Mouse (Mus musculus) forebrain, embryonic 16.5 days (tissue): ENCODE results near the gene Rap1a. TPM values are rescaled to one million over a fixed set of nuclear protein-coding genes. Genes with fewer than 3 reads are reported as not detected.

Experiments
- ATAC-seq: fragments of 200-750 bp; cut with Nextera tagmentation; 2 replicates; pipeline ENCODE4 v1.8.0; 2017; ENCODE audit warnings: mild to moderate bottlenecking, moderate library complexity
- H3K27ac ChIP-seq: fragments of 300-500 bp; sonication (generic); 2 replicates; pipeline ENCODE4 v1.5.1; 2014; ENCODE audit warnings: low read length, control low read depth
- H3K27me3 ChIP-seq: fragments of 300-500 bp; sonication (generic); replicated peaks from 2 replicates; pipeline ENCODE4 v1.6.1; 2014; ENCODE audit warnings: low read length; ENCODE audit not compliant: control insufficient read depth, insufficient read depth
- H3K36me3 ChIP-seq: fragments of 300-500 bp; sonication (generic); 2 replicates; pipeline ENCODE4 v1.6.1; 2014; ENCODE audit not compliant: control insufficient read depth, insufficient read depth
- H3K4me1 ChIP-seq: fragments of 300-500 bp; sonication (generic); replicated peaks from 2 replicates; pipeline ENCODE4 v1.6.1; 2014; ENCODE audit warnings: low read length; ENCODE audit not compliant: control insufficient read depth, insufficient read depth
- H3K4me2 ChIP-seq: fragments of 300-500 bp; sonication (generic); 2 replicates; pipeline ENCODE4 v1.6.1; 2014; ENCODE audit warnings: mild to moderate bottlenecking, low read length, control low read depth
- H3K4me3 ChIP-seq: fragments of 300-500 bp; sonication (generic); replicated peaks from 2 replicates; pipeline ENCODE4 v1.5.1; 2014; ENCODE audit warnings: mild to moderate bottlenecking, low read length, control low read depth
- H3K9ac ChIP-seq: fragments of 300-500 bp; sonication (generic); replicated peaks from 2 replicates; pipeline ENCODE4 v1.6.1; 2014; ENCODE audit warnings: low read depth, low read length, control low read depth
- H3K9me3 ChIP-seq: fragments of 300-500 bp; sonication (generic); 2 replicates; pipeline ENCODE4 v1.6.1; 2016; ENCODE audit warnings: low read length; ENCODE audit not compliant: control insufficient read depth
- WGBS: fragments of 180-500 bp; shearing (Covaris S2); extraction: QIAGEN DNeasy Blood & Tissue Kit; methylation state at CpG from one replicate; pipeline ENCODE4 v1.1.7; 2014; 5-methylcytosine and 5-hydroxymethylcytosine counted together
- polyA plus RNA-seq: library from polyadenylated mRNA; unstranded; fragments of >200 nt; fragmentation: Nextera tagmentation; extraction: Ambion mirVana; gene quantifications from 2 replicates; pipeline ENCODE4 v1.2.1, GENCODE M21; 2015

Rap1a gene
- polyA plus RNA-seq, 1 experiment from 2014 or later: 67.7 TPM

- Histone ChIP-seq H3K27me3 (no peaks in the 10 kb centered on the region), H3K27ac (no peak overlapping the region), H3K4me2 (no peak overlapping the region), H3K4me3 (no peak overlapping the region), H3K36me3 (no peaks in the 10 kb centered on the region), H3K4me1 (no peaks in the 10 kb centered on the region), H3K9me3 (no peaks in the 10 kb centered on the region), H3K9ac (no peak overlapping the region)
- no peak for ATAC-seq
- WGBS: 77% methylated on average over 6 of the region's 6 CpGs
Measured at GRCm38 (mm10) chr3:105757323-105758083, 43.6 kb downstream of the Rap1a start.

- Histone ChIP-seq H3K9ac (no peak overlapping the region), H3K36me3 (no peaks in the 10 kb centered on the region), H3K27me3 (no peaks in the 10 kb centered on the region), H3K9me3 (no peaks in the 10 kb centered on the region), H3K27ac (no peak overlapping the region), H3K4me2 (no peak overlapping the region), H3K4me1 (no peaks in the 10 kb centered on the region), H3K4me3 (no peak overlapping the region)
- no peak for ATAC-seq
- 57% methylated on average over 2 of the region's 2 CpGs for whole genome bisulfite sequencing
Measured at GRCm38 (mm10) chr3:105756505-105756904, 44.6 kb downstream of the Rap1a start.

GRCm38 (mm10) chr3:105755123-105755522 lies 46.0 kb downstream of the Rap1a start:
- no peaks in the 10 kb centered on the region for H3K9me3 ChIP-seq
- no peak overlapping the region for H3K9ac ChIP-seq
- no peaks in the 10 kb centered on the region for H3K4me1 ChIP-seq
- 97% methylated on average over 9 of the region's 9 CpGs for WGBS
- H3K27me3 ChIP-seq: no peaks in the 10 kb centered on the region
- no peak overlapping the region for H3K27ac ChIP-seq
- H3K36me3 ChIP-seq: no peaks in the 10 kb centered on the region
- ATAC-seq: no peak
- no peak overlapping the region for H3K4me3 ChIP-seq
- H3K4me2 ChIP-seq: no peak overlapping the region

- H3K4me3 ChIP-seq: no peak overlapping the region
- H3K9ac ChIP-seq: no peak overlapping the region
- H3K36me3 ChIP-seq: no peaks in the 10 kb centered on the region
- H3K9me3 ChIP-seq: no peaks in the 10 kb centered on the region
- WGBS: 77% methylated on average over 3 of the region's 3 CpGs
- no peak overlapping the region for H3K4me2 ChIP-seq
- H3K27me3 ChIP-seq: no peaks in the 10 kb centered on the region
- no peak for ATAC-seq
- H3K4me1 ChIP-seq: no peaks in the 10 kb centered on the region
- no peak overlapping the region for H3K27ac ChIP-seq
Measured at GRCm38 (mm10) chr3:105754184-105754583, 47.0 kb downstream of the Rap1a start.

- Histone ChIP-seq H3K27me3 (no peaks in the 10 kb centered on the region), H3K9me3 (no peaks in the 10 kb centered on the region), H3K36me3 (no peaks in the 10 kb centered on the region), H3K9ac (no peak overlapping the region), H3K4me1 (no peaks in the 10 kb centered on the region), H3K4me2 (no peak overlapping the region), H3K27ac (no peak overlapping the region), H3K4me3 (no peak overlapping the region)
- ATAC-seq: no peak
- 90% methylated on average over 2 of the region's 2 CpGs for WGBS
Measured at GRCm38 (mm10) chr3:105750810-105751209, 50.3 kb downstream of the Rap1a start.

- 85% methylated on average over 2 of the region's 2 CpGs for WGBS
- no peaks in the 10 kb centered on the region for H3K36me3 ChIP-seq
- no peak overlapping the region for H3K4me3 ChIP-seq
- no peaks in the 10 kb centered on the region for H3K27me3 ChIP-seq
- ATAC-seq: no peak
- H3K9me3 ChIP-seq: no peaks in the 10 kb centered on the region
- H3K27ac ChIP-seq: no peak overlapping the region
- no peaks in the 10 kb centered on the region for H3K4me1 ChIP-seq
- no peak overlapping the region for H3K4me2 ChIP-seq
- H3K9ac ChIP-seq: no peak overlapping the region
Measured at GRCm38 (mm10) chr3:105746542-105746941, 54.6 kb downstream of the Rap1a start.

GRCm38 (mm10) chr3:105737666-105738065 lies 63.5 kb downstream of the Rap1a start:
- no peak for ATAC-seq
- peaks cover 5% of the 10 kb centered on the region; the same call in 1 of the 2 replicates for H3K36me3 ChIP-seq
- no peaks in the 10 kb centered on the region for H3K9me3 ChIP-seq
- no peak overlapping the region for H3K4me3 ChIP-seq
- no peak overlapping the region for H3K9ac ChIP-seq
- no peaks in the 10 kb centered on the region for H3K27me3 ChIP-seq
- no peaks in the 10 kb centered on the region for H3K4me1 ChIP-seq
- WGBS: 93% methylated on average over 3 of the region's 3 CpGs
- no peak overlapping the region for H3K27ac ChIP-seq
- H3K4me2 ChIP-seq: no peak overlapping the region

GRCm38 (mm10) chr3:105737070-105737469 lies 64.1 kb downstream of the Rap1a start:
- no peak overlapping the region for H3K27ac ChIP-seq
- H3K4me2 ChIP-seq: no peak overlapping the region
- no peak for ATAC-seq
- H3K27me3 ChIP-seq: no peaks in the 10 kb centered on the region
- H3K4me3 ChIP-seq: no peak overlapping the region
- no peaks in the 10 kb centered on the region for H3K4me1 ChIP-seq
- no peak overlapping the region for H3K9ac ChIP-seq
- H3K36me3 ChIP-seq: peaks cover 5% of the 10 kb centered on the region; the same call in 1 of the 2 replicates
- no peaks in the 10 kb centered on the region for H3K9me3 ChIP-seq
- 87% methylated on average over 7 of the region's 7 CpGs for WGBS

GRCm38 (mm10) chr3:105736148-105736547 lies 65.0 kb downstream of the Rap1a start:
- no peak for ATAC-seq
- no peak overlapping the region for H3K27ac ChIP-seq
- 83% methylated on average over 1 of the region's 1 CpGs for WGBS
- no peak overlapping the region for H3K4me3 ChIP-seq
- H3K4me1 ChIP-seq: no peaks in the 10 kb centered on the region
- no peak overlapping the region for H3K9ac ChIP-seq
- H3K36me3 ChIP-seq: peaks cover 5% of the 10 kb centered on the region; the same call in 1 of the 2 replicates
- no peak overlapping the region for H3K4me2 ChIP-seq
- H3K9me3 ChIP-seq: no peaks in the 10 kb centered on the region
- H3K27me3 ChIP-seq: no peaks in the 10 kb centered on the region

GRCm38 (mm10) chr3:105735285-105735684 lies 65.9 kb downstream of the Rap1a start:
- ATAC-seq: no peak
- Histone ChIP-seq H3K9me3 (no peaks in the 10 kb centered on the region), H3K27me3 (no peaks in the 10 kb centered on the region), H3K4me1 (no peaks in the 10 kb centered on the region), H3K4me3 (no peak overlapping the region), H3K36me3 (peaks cover 5% of the 10 kb centered on the region; the same call in 1 of the 2 replicates), H3K4me2 (no peak overlapping the region), H3K27ac (no peak overlapping the region), H3K9ac (no peak overlapping the region)
